ENCODE assay signal across 13 mouse cellular contexts in genomic region chr5:72757155-72757773, GRCm38 (mm10). TPM values are rescaled to one million over a fixed set of nuclear protein-coding genes. Genes with fewer than 3 reads are reported as not detected.
A peak's percentile ranks its signal among the peaks of the same experiment; 100 is the strongest.
DNase-seq lines count a peak whose midpoint lies in the region; ATAC-seq lines count a peak whose summit lies in the region.
"Had no signal": no experiment of that assay in that cellular context is flagged by ENCODE, and none has a peak within 500 bp of the region (broad histone marks: within the 10 kb centered on the region; RNA-seq: fewer than 3 reads in every experiment).

No protein-coding gene starts in this region.

- H3K4me2 ChIP-seq in hindbrain, embryonic 15.5 days: no peak overlapping the region
- no peak overlapping the region for H3K4me2 ChIP-seq in hindbrain, embryonic 12.5 days (replicated peaks)
- H3K4me2 ChIP-seq: liver, embryonic 12.5 days had no signal

- peak; percentile 63 for DNase-seq in CD4-positive, CD25-positive, alpha-beta regulatory T cell, adult 2 months (ENCODE audit: low read depth, low spot score)
- peak; percentile 9 for DNase-seq in R1 (ENCODE audit: low read depth, low spot score)
- DNase-seq in ovary, postnatal 36 days (ENCODE audit: low spot score): no peak
- DNase-seq in adrenal gland, adult 2 months: no peak
- DNase-seq: cerebellum, adult 8-10 months; kidney, adult 18-20 months; retina, postnatal 1 day had no signal

- H3K27ac ChIP-seq in hindbrain, embryonic 15.5 days (replicated peaks): no peak overlapping the region
- H3K27ac ChIP-seq in hindbrain, embryonic 12.5 days: no peak overlapping the region
- H3K27ac ChIP-seq: embryonic facial prominence, embryonic 10.5 days; liver, embryonic 12.5 days had no signal

- ATAC-seq in hindbrain, embryonic 15.5 days (ENCODE audit: low FRiP score, low read depth): peak; percentile 78
- ATAC-seq in hindbrain, embryonic 12.5 days (ENCODE audit: low FRiP score): no peak
- ATAC-seq in megakaryocyte progenitor cell, adult 5-6 weeks (replicated peaks; ENCODE audit: poor library complexity): 0 out of 2 replicates have a peak, but pooled peaks have one; percentile 20
- ATAC-seq: liver, embryonic 12.5 days had no signal

- H3K4me1 ChIP-seq in hindbrain, embryonic 15.5 days (replicated peaks): no peaks in the 10 kb centered on the region
- H3K4me1 ChIP-seq in hindbrain, embryonic 12.5 days: no peaks in the 10 kb centered on the region; the same call in 1 of the 2 replicates
- H3K4me1 ChIP-seq: embryonic facial prominence, embryonic 10.5 days had no signal

- WGBS in hindbrain, embryonic 15.5 days: 61% methylated on average over 18 of the region's 18 CpGs
- 78% methylated on average over 18 of the region's 18 CpGs for WGBS in hindbrain, embryonic 12.5 days

- no peak overlapping the region for H3K9ac ChIP-seq in hindbrain, embryonic 15.5 days
- H3K9ac ChIP-seq in hindbrain, embryonic 12.5 days: no peak overlapping the region
- H3K9ac ChIP-seq: liver, embryonic 12.5 days had no signal

- no peaks in the 10 kb centered on the region for H3K9me3 ChIP-seq in hindbrain, embryonic 15.5 days
- H3K9me3 ChIP-seq in hindbrain, embryonic 12.5 days (replicated peaks): no peaks in the 10 kb centered on the region
- H3K9me3 ChIP-seq: embryonic facial prominence, embryonic 10.5 days; liver, embryonic 12.5 days had no signal

- no peaks in the 10 kb centered on the region for H3K27me3 ChIP-seq in hindbrain, embryonic 15.5 days
- no peaks in the 10 kb centered on the region for H3K27me3 ChIP-seq in hindbrain, embryonic 12.5 days
- H3K27me3 ChIP-seq: liver, embryonic 12.5 days had no signal

- H3K4me3 ChIP-seq in hindbrain, embryonic 15.5 days: no peak overlapping the region
- H3K4me3 ChIP-seq in hindbrain, embryonic 12.5 days: no peak overlapping the region
- H3K4me3 ChIP-seq: embryonic facial prominence, embryonic 10.5 days; liver, embryonic 12.5 days had no signal

- H3K36me3 ChIP-seq in hindbrain, embryonic 15.5 days: no peaks in the 10 kb centered on the region
- no peaks in the 10 kb centered on the region for H3K36me3 ChIP-seq in hindbrain, embryonic 12.5 days
- H3K36me3 ChIP-seq: embryonic facial prominence, embryonic 10.5 days; liver, embryonic 12.5 days had no signal

RNA-seq across cellular contexts. Expression of gene Txk, which starts 4.7 kb away (rescaled TPM):
- 0.16 and 0.17 TPM in 2 replicates for polyA plus RNA-seq in hindbrain, embryonic 15.5 days (2015; fragmentation: Nextera tagmentation; extraction: Ambion mirVana)
- polyA plus RNA-seq in hindbrain, embryonic 12.5 days (2016; fragmentation: Nextera tagmentation; extraction: Ambion mirVana): 0.12 TPM in 1 of 2 replicates, not detected in the other
- total RNA-seq in megakaryocyte progenitor cell, adult 5-6 weeks (2015): 0.57 and 1.2 TPM in 2 replicates
- 0.08 and 0.41 TPM in 2 replicates for total RNA-seq in megakaryocyte progenitor cell, adult 5-6 weeks (2017)
- total RNA-seq in adrenal gland, adult 2 months (2021): under 1 TPM in 1 of 2 experiments, not detected in 1; 0.14 TPM
- not detected in 2 replicates for polyA plus RNA-seq in adrenal gland, adult 2 months (2012; rRNA removed)
- polyA plus RNA-seq: embryonic facial prominence, embryonic 10.5 days; heart, postnatal 0 days had no signal

Comparison
In these comparisons a context has a peak if more than half of its experiments do, and no peak if none do; other contexts are left out.
1. DNase-seq: peak in CD4-positive, CD25-positive, alpha-beta regulatory T cell, adult 2 months (single experiment) and R1 (single experiment); none in ovary, postnatal 36 days (single experiment) and adrenal gland, adult 2 months (single experiment).